Mouse (Mus musculus): ENCODE measurements at regions not wholly inside any gene's neighbourhood (a gene's known extent, or its start where the extent isn't known, plus 50 kb on each side); places are given as distances from the start of the nearest gene placed in this dataset.

GRCm38 (mm10) chr6:135526460-135527160, 164.3 kb downstream of the Emp1 start:
- TF ChIP-seq EP300 (optimal IDR thresholded peaks at IDR 0.05) (no peak), CTCF (IDR thresholded peaks at IDR 0.05; ENCODE audit: low read depth) (no peak)

Data from stomach, postnatal 0 days (tissue).